ENCODE assay signal across 24 mouse cellular contexts in genomic region chr19:27747301-27747700, GRCm38 (mm10).
"Had no signal": no experiment of that assay in that cellular context is flagged by ENCODE, and none has a peak within 500 bp of the region (broad histone marks: within the 10 kb centered on the region; RNA-seq: fewer than 3 reads in every experiment).

No protein-coding gene starts in this region.

- H3K4me2 ChIP-seq: limb, embryonic 13.5 days; liver, embryonic 12.5 days; liver, embryonic 15.5 days; midbrain, embryonic 15.5 days; neural tube, embryonic 12.5 days; neural tube, embryonic 15.5 days; stomach, embryonic 15.5 days had no signal

- H3K27me3 ChIP-seq: limb, embryonic 13.5 days; liver, embryonic 12.5 days; liver, embryonic 15.5 days; megakaryocyte, embryonic 14.5 days; midbrain, embryonic 15.5 days; neural tube, embryonic 12.5 days; neural tube, embryonic 15.5 days; stomach, embryonic 15.5 days had no signal

- H3K9ac ChIP-seq: limb, embryonic 13.5 days; liver, embryonic 12.5 days; liver, embryonic 15.5 days; midbrain, embryonic 15.5 days; neural tube, embryonic 12.5 days; neural tube, embryonic 15.5 days; stomach, embryonic 15.5 days had no signal

- H3K4me3 ChIP-seq: limb, embryonic 10.5 days; limb, embryonic 13.5 days; liver, embryonic 12.5 days; liver, embryonic 15.5 days; megakaryocyte, embryonic 14.5 days; midbrain, embryonic 10.5 days; midbrain, embryonic 15.5 days; neural tube, embryonic 12.5 days; neural tube, embryonic 15.5 days; stomach, embryonic 15.5 days had no signal

- H3K36me3 ChIP-seq: limb, embryonic 10.5 days; limb, embryonic 13.5 days; liver, embryonic 12.5 days; liver, embryonic 15.5 days; midbrain, embryonic 10.5 days; midbrain, embryonic 15.5 days; neural tube, embryonic 12.5 days; neural tube, embryonic 15.5 days; stomach, embryonic 15.5 days had no signal

- ATAC-seq: intestine, embryonic 16.5 days; liver, embryonic 12.5 days; midbrain, embryonic 15.5 days had no signal

- H3K4me1 ChIP-seq: limb, embryonic 10.5 days; limb, embryonic 13.5 days; liver, embryonic 12.5 days; liver, embryonic 15.5 days; megakaryocyte, embryonic 14.5 days; midbrain, embryonic 15.5 days; neural tube, embryonic 12.5 days; neural tube, embryonic 15.5 days; stomach, embryonic 15.5 days had no signal

- H3K9me3 ChIP-seq: limb, embryonic 10.5 days; limb, embryonic 13.5 days; liver, embryonic 12.5 days; liver, embryonic 15.5 days; midbrain, embryonic 10.5 days; midbrain, embryonic 15.5 days; neural tube, embryonic 12.5 days; neural tube, embryonic 15.5 days; stomach, embryonic 15.5 days had no signal

- H3K27ac ChIP-seq: limb, embryonic 10.5 days; limb, embryonic 13.5 days; liver, embryonic 12.5 days; liver, embryonic 15.5 days; midbrain, embryonic 10.5 days; midbrain, embryonic 15.5 days; neural tube, embryonic 12.5 days; neural tube, embryonic 15.5 days; stomach, embryonic 15.5 days had no signal

- DNase-seq: kidney, adult 18-20 months; kidney, adult 9 months; kidney, postnatal 14 days; kidney, postnatal 4 days; liver; lung, adult 2 months; lung, postnatal 14 days; retina, postnatal 1 day; right cerebral cortex, postnatal 25 days; spleen, adult 18-20 months; thymus, adult 2 months; thymus, postnatal 14 days; thymus, postnatal 4 days had no signal
